Mouse (Mus musculus) testis, adult 2 months (tissue): ENCODE data around the gene Gm14597.

Experiments used
- CTCF ChIP-seq: fragments of 200-500 bp; IDR thresholded peaks from 2 replicates; pipeline ENCODE4 v1.5.1; 2012; ENCODE audit warnings: low read depth, mild to moderate bottlenecking, inconsistent platforms, low read length, moderate library complexity; ENCODE audit not compliant: control insufficient read depth, insufficient read depth, insufficient replicate concordance
- POLR2A ChIP-seq: fragments of 200-500 bp; IDR thresholded peaks from 2 replicates; pipeline ENCODE4 v1.6.1; 2012; ENCODE audit warnings: low read depth, mild to moderate bottlenecking, inconsistent platforms, low read length, moderate library complexity; ENCODE audit not compliant: control insufficient read depth

DNA sequence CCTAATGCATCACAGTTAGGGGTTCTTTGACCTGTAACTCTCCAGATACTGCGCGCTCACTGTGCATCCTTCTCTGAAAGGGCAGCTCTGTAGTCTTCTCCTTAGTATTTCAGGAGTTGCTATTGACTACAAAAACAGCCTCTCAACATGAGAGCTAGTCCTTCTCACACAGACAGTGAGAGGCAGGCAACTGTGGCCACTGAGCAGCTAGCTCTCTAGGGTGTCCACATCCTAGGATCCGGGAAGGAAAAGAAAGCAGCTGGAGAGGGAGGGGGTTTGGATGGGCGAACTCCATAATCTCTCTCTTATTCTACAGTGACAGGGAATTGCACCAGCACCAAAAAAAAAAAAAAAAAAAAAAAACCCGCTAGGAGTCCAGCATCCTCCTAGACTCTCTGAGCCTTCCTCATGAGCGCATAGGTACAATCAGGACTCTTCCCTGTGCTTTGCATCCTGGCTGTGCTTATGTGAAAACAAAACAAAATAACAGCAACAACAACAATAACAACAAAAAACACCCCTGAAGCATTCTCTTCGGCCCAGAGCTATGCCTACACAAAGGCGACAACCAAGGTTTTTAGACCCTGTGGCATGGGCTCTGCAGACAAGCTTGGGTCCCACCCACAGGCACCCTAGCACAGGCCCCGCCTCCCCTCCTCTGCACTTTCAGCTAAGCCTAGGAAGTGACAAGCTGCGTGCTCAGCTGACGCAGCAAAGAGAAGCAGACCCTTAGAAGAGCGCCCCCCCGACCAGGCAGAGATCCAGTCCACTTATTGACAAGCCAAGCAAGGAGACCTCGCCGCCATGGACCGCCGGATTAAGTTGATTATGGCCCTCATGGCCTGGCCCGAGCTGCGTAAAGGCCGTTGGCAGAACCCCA is 1.3 kb downstream of the Gm14597 start, which contains the start of gene Rtl8c:
- TF ChIP-seq CTCF (no peak), POLR2A (no peak)
